Mouse (Mus musculus): ENCODE measurements around the gene Dnase2a. TPM values are rescaled to one million over a fixed set of nuclear protein-coding genes. Genes with fewer than 3 reads are reported as not detected.

The Dnase2a gene
- polyA plus RNA-seq, 1 experiment from 2014 or later, result 5.5 TPM

GRCm38 (mm10) chr8:84913502-84913900 is 5.1 kb downstream of the Dnase2a start:
- Histone ChIP-seq H3K4me2 (ENCODE audit: low read length) (peak overlapping the region; percentile 87), H3K4me3 (ENCODE audit: control insufficient read depth in 1 of 2, insufficient read depth in 1 of 2, low read depth in 1 of 2, low read length in 2 of 2) (peak overlapping the region; percentile 45 to 49), H3K27me3 (ENCODE audit: control insufficient read depth, insufficient read depth, low read length) (peaks cover 76% of the 10 kb centered on the region), H3K9ac (ENCODE audit: low read length) (peak overlapping the region; percentile 52), H3K27ac (replicated peaks in 1 of 2; ENCODE audit: control insufficient read depth in 1 of 2, insufficient read depth in 1 of 2, low read depth in 2 of 2, low read length in 2 of 2) (no peak overlapping the region), H3K4me1 (ENCODE audit: control insufficient read depth in 2 of 2, insufficient read depth in 2 of 2, low read length in 2 of 2) (peaks cover 2 to 11% of the 10 kb centered on the region in 2 experiments; a peak in 2 of 4 replicates), H3K36me3 (ENCODE audit: control insufficient read depth, insufficient read depth, low read length) (no peaks in the 10 kb centered on the region), H3K9me3 (ENCODE audit: control insufficient read depth, low read length) (peaks cover 5% of the 10 kb centered on the region)
- ATAC-seq (ENCODE audit: insufficient number of reproducible peaks, insufficient read depth, low FRiP score, low read depth), result no peak
- 11% methylated on average over 9 of the region's 9 CpGs for WGBS

- 33% methylated on average over 4 of the region's 4 CpGs for WGBS
- peaks cover under 1 to 8% of the 10 kb centered on the region in 2 experiments; a peak in 2 of 4 replicates for H3K4me1 ChIP-seq (ENCODE audit: control insufficient read depth in 2 of 2, insufficient read depth in 2 of 2, low read length in 2 of 2)
- ATAC-seq (ENCODE audit: insufficient number of reproducible peaks, insufficient read depth, low FRiP score, low read depth), result no peak
- no peak overlapping the region for H3K4me2 ChIP-seq (ENCODE audit: low read length)
- peaks cover 80% of the 10 kb centered on the region for H3K27me3 ChIP-seq (ENCODE audit: control insufficient read depth, insufficient read depth, low read length)
- peaks cover 5% of the 10 kb centered on the region for H3K9me3 ChIP-seq (ENCODE audit: control insufficient read depth, low read length)
- no peak overlapping the region for H3K9ac ChIP-seq (ENCODE audit: low read length)
- H3K36me3 ChIP-seq (ENCODE audit: control insufficient read depth, insufficient read depth, low read length), result no peaks in the 10 kb centered on the region
- H3K27ac ChIP-seq (replicated peaks in 1 of 2; ENCODE audit: control insufficient read depth in 1 of 2, insufficient read depth in 1 of 2, low read depth in 2 of 2, low read length in 2 of 2), result no peak overlapping the region
- peak overlapping the region in 1 of 2 experiments; percentile 45; a peak in 1 of 4 replicates for H3K4me3 ChIP-seq (ENCODE audit: control insufficient read depth in 1 of 2, insufficient read depth in 1 of 2, low read depth in 1 of 2, low read length in 2 of 2)
Measured at GRCm38 (mm10) chr8:84913960-84914359, 5.6 kb downstream of the Dnase2a start.

- H3K4me2 ChIP-seq (ENCODE audit: low read length), result no peak overlapping the region
- peaks cover 0 to 6% of the 10 kb centered on the region in 2 experiments; a peak in 2 of 4 replicates for H3K4me1 ChIP-seq (ENCODE audit: control insufficient read depth in 2 of 2, insufficient read depth in 2 of 2, low read length in 2 of 2)
- peaks cover 74% of the 10 kb centered on the region for H3K27me3 ChIP-seq (ENCODE audit: control insufficient read depth, insufficient read depth, low read length)
- no peak overlapping the region for H3K4me3 ChIP-seq (ENCODE audit: control insufficient read depth in 1 of 2, insufficient read depth in 1 of 2, low read depth in 1 of 2, low read length in 2 of 2)
- peaks cover 5% of the 10 kb centered on the region for H3K9me3 ChIP-seq (ENCODE audit: control insufficient read depth, low read length)
- H3K36me3 ChIP-seq (ENCODE audit: control insufficient read depth, insufficient read depth, low read length), result no peaks in the 10 kb centered on the region
- ATAC-seq (ENCODE audit: insufficient number of reproducible peaks, insufficient read depth, low FRiP score, low read depth), result no peak
- H3K9ac ChIP-seq (ENCODE audit: low read length), result no peak overlapping the region
- H3K27ac ChIP-seq (replicated peaks in 1 of 2; ENCODE audit: control insufficient read depth in 1 of 2, insufficient read depth in 1 of 2, low read depth in 2 of 2, low read length in 2 of 2), result no peak overlapping the region
- WGBS, result 85% methylated on average over 8 of the region's 8 CpGs
Measured at GRCm38 (mm10) chr8:84915269-84915668, 6.9 kb downstream of the Dnase2a start.

GRCm38 (mm10) chr8:84917781-84918180 is 9.4 kb downstream of the Dnase2a start:
- Histone ChIP-seq H3K4me3 (ENCODE audit: control insufficient read depth in 1 of 2, insufficient read depth in 1 of 2, low read depth in 1 of 2, low read length in 2 of 2) (no peak overlapping the region), H3K4me2 (ENCODE audit: low read length) (no peak overlapping the region), H3K9ac (ENCODE audit: low read length) (no peak overlapping the region), H3K4me1 (ENCODE audit: control insufficient read depth in 2 of 2, insufficient read depth in 2 of 2, low read length in 2 of 2) (peaks cover 0 to 5% of the 10 kb centered on the region in 2 experiments; a peak in 2 of 4 replicates), H3K36me3 (ENCODE audit: control insufficient read depth, insufficient read depth, low read length) (no peaks in the 10 kb centered on the region), H3K9me3 (ENCODE audit: control insufficient read depth, low read length) (peaks cover 5% of the 10 kb centered on the region), H3K27ac (replicated peaks in 1 of 2; ENCODE audit: control insufficient read depth in 1 of 2, insufficient read depth in 1 of 2, low read depth in 2 of 2, low read length in 2 of 2) (no peak overlapping the region), H3K27me3 (ENCODE audit: control insufficient read depth, insufficient read depth, low read length) (peaks cover 49% of the 10 kb centered on the region)
- no peak for ATAC-seq (ENCODE audit: insufficient number of reproducible peaks, insufficient read depth, low FRiP score, low read depth)
- 21% methylated on average over 20 of the region's 20 CpGs for WGBS

- peaks cover 5% of the 10 kb centered on the region for H3K9me3 ChIP-seq (ENCODE audit: control insufficient read depth, low read length)
- H3K27ac ChIP-seq (replicated peaks in 1 of 2; ENCODE audit: control insufficient read depth in 1 of 2, insufficient read depth in 1 of 2, low read depth in 2 of 2, low read length in 2 of 2), result no peak overlapping the region
- no peak overlapping the region for H3K4me2 ChIP-seq (ENCODE audit: low read length)
- peaks cover 0 to 3% of the 10 kb centered on the region in 2 experiments; a peak in 1 of 4 replicates for H3K4me1 ChIP-seq (ENCODE audit: control insufficient read depth in 2 of 2, insufficient read depth in 2 of 2, low read length in 2 of 2)
- no peak overlapping the region for H3K4me3 ChIP-seq (ENCODE audit: control insufficient read depth in 1 of 2, insufficient read depth in 1 of 2, low read depth in 1 of 2, low read length in 2 of 2)
- no peak for ATAC-seq (ENCODE audit: insufficient number of reproducible peaks, insufficient read depth, low FRiP score, low read depth)
- H3K27me3 ChIP-seq (ENCODE audit: control insufficient read depth, insufficient read depth, low read length), result peaks cover 44% of the 10 kb centered on the region
- H3K9ac ChIP-seq (ENCODE audit: low read length), result no peak overlapping the region
- no peaks in the 10 kb centered on the region for H3K36me3 ChIP-seq (ENCODE audit: control insufficient read depth, insufficient read depth, low read length)
- WGBS, result 82% methylated on average over 15 of the region's 15 CpGs
Measured at GRCm38 (mm10) chr8:84918646-84919045, 10.3 kb downstream of the Dnase2a start.

- 22% methylated on average over 2 of the region's 2 CpGs for WGBS
- Histone ChIP-seq H3K4me2 (ENCODE audit: low read length) (no peak overlapping the region), H3K36me3 (ENCODE audit: control insufficient read depth, insufficient read depth, low read length) (no peaks in the 10 kb centered on the region), H3K4me1 (ENCODE audit: control insufficient read depth in 2 of 2, insufficient read depth in 2 of 2, low read length in 2 of 2) (peaks cover 0 to 3% of the 10 kb centered on the region in 2 experiments; a peak in 1 of 4 replicates), H3K27ac (replicated peaks in 1 of 2; ENCODE audit: control insufficient read depth in 1 of 2, insufficient read depth in 1 of 2, low read depth in 2 of 2, low read length in 2 of 2) (no peak overlapping the region), H3K27me3 (ENCODE audit: control insufficient read depth, insufficient read depth, low read length) (peaks cover 33% of the 10 kb centered on the region), H3K9ac (ENCODE audit: low read length) (no peak overlapping the region), H3K9me3 (ENCODE audit: control insufficient read depth, low read length) (no peaks in the 10 kb centered on the region), H3K4me3 (ENCODE audit: control insufficient read depth in 1 of 2, insufficient read depth in 1 of 2, low read depth in 1 of 2, low read length in 2 of 2) (no peak overlapping the region)
- ATAC-seq (ENCODE audit: insufficient number of reproducible peaks, insufficient read depth, low FRiP score, low read depth), result peak; percentile 40
Measured at GRCm38 (mm10) chr8:84921596-84921995, 13.2 kb downstream of the Dnase2a start.

- Histone ChIP-seq H3K36me3 (ENCODE audit: control insufficient read depth, insufficient read depth, low read length) (no peaks in the 10 kb centered on the region), H3K4me2 (ENCODE audit: low read length) (no peak overlapping the region), H3K4me1 (ENCODE audit: control insufficient read depth in 2 of 2, insufficient read depth in 2 of 2, low read length in 2 of 2) (peaks cover 0 to 10% of the 10 kb centered on the region in 2 experiments; a peak in 2 of 4 replicates), H3K4me3 (ENCODE audit: control insufficient read depth in 1 of 2, insufficient read depth in 1 of 2, low read depth in 1 of 2, low read length in 2 of 2) (no peak overlapping the region), H3K9me3 (ENCODE audit: control insufficient read depth, low read length) (no peaks in the 10 kb centered on the region), H3K27me3 (ENCODE audit: control insufficient read depth, insufficient read depth, low read length) (peaks cover 26% of the 10 kb centered on the region), H3K27ac (replicated peaks in 1 of 2; ENCODE audit: control insufficient read depth in 1 of 2, insufficient read depth in 1 of 2, low read depth in 2 of 2, low read length in 2 of 2) (no peak overlapping the region), H3K9ac (ENCODE audit: low read length) (no peak overlapping the region)
- WGBS, result 58% methylated on average over 7 of the region's 7 CpGs
- no peak for ATAC-seq (ENCODE audit: insufficient number of reproducible peaks, insufficient read depth, low FRiP score, low read depth)
Measured at GRCm38 (mm10) chr8:84925557-84925956, 17.2 kb downstream of the Dnase2a start.

GRCm38 (mm10) chr8:84927513-84927912 is 19.2 kb downstream of the Dnase2a start:
- H3K4me3 ChIP-seq (ENCODE audit: control insufficient read depth in 1 of 2, insufficient read depth in 1 of 2, low read depth in 1 of 2, low read length in 2 of 2), result no peak overlapping the region
- no peak overlapping the region for H3K9ac ChIP-seq (ENCODE audit: low read length)
- no peaks in the 10 kb centered on the region for H3K36me3 ChIP-seq (ENCODE audit: control insufficient read depth, insufficient read depth, low read length)
- no peak for ATAC-seq (ENCODE audit: insufficient number of reproducible peaks, insufficient read depth, low FRiP score, low read depth)
- peaks cover 0 to 6% of the 10 kb centered on the region in 2 experiments; a peak in 1 of 4 replicates for H3K4me1 ChIP-seq (ENCODE audit: control insufficient read depth in 2 of 2, insufficient read depth in 2 of 2, low read length in 2 of 2)
- peaks cover 45% of the 10 kb centered on the region for H3K27me3 ChIP-seq (ENCODE audit: control insufficient read depth, insufficient read depth, low read length)
- H3K4me2 ChIP-seq (ENCODE audit: low read length), result no peak overlapping the region
- no peak overlapping the region for H3K27ac ChIP-seq (replicated peaks in 1 of 2; ENCODE audit: control insufficient read depth in 1 of 2, insufficient read depth in 1 of 2, low read depth in 2 of 2, low read length in 2 of 2)
- no peaks in the 10 kb centered on the region for H3K9me3 ChIP-seq (ENCODE audit: control insufficient read depth, low read length)
- 83% methylated on average over 1 of the region's 1 CpGs for WGBS

Data from heart, embryonic 14.5 days (tissue).